In the genomic region with DNA sequence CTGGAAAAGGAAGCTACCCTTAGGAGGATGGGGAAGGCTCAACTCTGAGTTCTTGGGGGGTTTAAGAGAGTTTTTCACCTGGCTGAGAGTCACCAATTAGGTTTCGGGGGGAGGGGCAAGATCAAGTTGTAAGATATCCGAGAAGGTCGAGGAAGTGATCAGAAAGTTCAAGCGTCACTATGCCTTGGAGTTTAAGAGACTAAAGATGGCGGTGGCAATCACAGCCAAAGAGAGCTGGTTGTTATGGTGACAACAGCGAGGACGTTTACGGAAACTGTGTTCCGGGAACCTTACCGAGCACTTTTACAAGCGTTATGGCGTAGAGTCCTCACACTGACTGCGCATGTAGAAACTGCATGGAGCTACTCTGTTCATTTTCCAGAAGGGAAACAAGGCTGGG, we compare ENCODE assay signal across 8 mouse cellular contexts. TPM values are rescaled to one million over a fixed set of nuclear protein-coding genes. Genes with fewer than 3 reads are reported as not detected.
DNase-seq lines count a peak whose midpoint lies in the region; ATAC-seq and TF ChIP-seq lines count a peak whose summit lies in the region.

No protein-coding gene starts in this region.

- H3K27me3 ChIP-seq in lung, embryonic 14.5 days (ENCODE audit: insufficient read depth, low read length), result no peaks in the 10 kb centered on the region
- H3K27me3 ChIP-seq in embryonic facial prominence, embryonic 12.5 days, result no peaks in the 10 kb centered on the region
- no peaks in the 10 kb centered on the region for H3K27me3 ChIP-seq in hindbrain, embryonic 14.5 days (ENCODE audit: control insufficient read depth, insufficient read depth, low read length)
- no peaks in the 10 kb centered on the region for H3K27me3 ChIP-seq in neural tube, embryonic 12.5 days (replicated peaks)

- H3K4me2 ChIP-seq in lung, embryonic 14.5 days, result peak overlapping the region; percentile 48
- H3K4me2 ChIP-seq in embryonic facial prominence, embryonic 12.5 days (replicated peaks), result peak overlapping the region; percentile 41
- H3K4me2 ChIP-seq in hindbrain, embryonic 14.5 days (replicated peaks), result peak overlapping the region; percentile 50
- H3K4me2 ChIP-seq in neural tube, embryonic 12.5 days (replicated peaks), result peak overlapping the region; percentile 56

- intact Hi-C loops in left cerebral cortex, postnatal 4 days (cut with DNase I), result no loop called here

- H3K27ac ChIP-seq in lung, embryonic 14.5 days (ENCODE audit: low read depth), result peak overlapping the region; percentile 13; the same call in 1 of the 2 replicates
- H3K27ac ChIP-seq in embryonic facial prominence, embryonic 12.5 days, result peak overlapping the region; percentile 77
- H3K27ac ChIP-seq in hindbrain, embryonic 14.5 days, result peak overlapping the region; percentile 94
- H3K27ac ChIP-seq in neural tube, embryonic 12.5 days, result peak overlapping the region; percentile 77

- peak; percentile 45; the same call in 1 of the 2 replicates for ATAC-seq in lung, embryonic 14.5 days (ENCODE audit: insufficient read depth)
- no peak for ATAC-seq in embryonic facial prominence, embryonic 12.5 days (ENCODE audit: insufficient number of reproducible peaks, insufficient read depth, low FRiP score, low TSS enrichment)
- ATAC-seq in hindbrain, embryonic 14.5 days (ENCODE audit: low FRiP score), result peak; percentile 9; the same call in 1 of the 2 replicates
- ATAC-seq in neural tube, embryonic 12.5 days (ENCODE audit: low FRiP score, low read depth), result peak; percentile 22; the same call in 1 of the 2 replicates

- H3K4me1 ChIP-seq in lung, embryonic 14.5 days (ENCODE audit: insufficient read depth), result 0 out of 2 replicates have a peak, but pooled peaks cover 2% of the 10 kb centered on the region
- peaks cover 32% of the 10 kb centered on the region for H3K4me1 ChIP-seq in embryonic facial prominence, embryonic 12.5 days
- peaks cover 32% of the 10 kb centered on the region for H3K4me1 ChIP-seq in hindbrain, embryonic 14.5 days (replicated peaks; ENCODE audit: control insufficient read depth, insufficient read depth, low read length)
- peaks cover 24% of the 10 kb centered on the region for H3K4me1 ChIP-seq in neural tube, embryonic 12.5 days

- no peak for TF ChIP-seq CTCF in lung, embryonic 14.5 days (IDR thresholded peaks at IDR 0.05; ENCODE audit: low read depth)

- WGBS in lung, embryonic 14.5 days, result 10% methylated on average over 13 of the region's 13 CpGs
- WGBS in embryonic facial prominence, embryonic 12.5 days, result 12% methylated on average over 13 of the region's 13 CpGs
- 13% methylated on average over 13 of the region's 13 CpGs for WGBS in hindbrain, embryonic 14.5 days
- 17% methylated on average over 13 of the region's 13 CpGs for WGBS in neural tube, embryonic 12.5 days

- no peaks in the 10 kb centered on the region for H3K9me3 ChIP-seq in lung, embryonic 14.5 days (ENCODE audit: low read depth, low read length)
- H3K9me3 ChIP-seq in embryonic facial prominence, embryonic 12.5 days, result no peaks in the 10 kb centered on the region
- no peaks in the 10 kb centered on the region for H3K9me3 ChIP-seq in hindbrain, embryonic 14.5 days (ENCODE audit: control insufficient read depth, low read length)
- H3K9me3 ChIP-seq in neural tube, embryonic 12.5 days, result no peaks in the 10 kb centered on the region

- DNase-seq in lung, embryonic 14.5 days, result peak; percentile 69
- no peak for DNase-seq in lung, postnatal 4 days
- DNase-seq in hindbrain, embryonic 14.5 days (ENCODE audit: low spot score), result peak; percentile 70
- peak; percentile 11 for DNase-seq in left cerebral cortex, postnatal 4 days
- DNase-seq in c-Kit-positive CD71-positive TER-119-positive erythroid progenitor cells, embryonic 14.5 days (ENCODE audit: low spot score), result no peak
- DNase-seq in spleen, postnatal 4 days (ENCODE audit: low spot score in 2 of 2), result no peak

- H3K9ac ChIP-seq in lung, embryonic 14.5 days, result no peak overlapping the region
- no peak overlapping the region for H3K9ac ChIP-seq in embryonic facial prominence, embryonic 12.5 days
- H3K9ac ChIP-seq in hindbrain, embryonic 14.5 days, result peak overlapping the region; percentile 4
- 0 out of 2 replicates have a peak overlapping the region, but pooled peaks have one; percentile 13 for H3K9ac ChIP-seq in neural tube, embryonic 12.5 days

- no peaks in the 10 kb centered on the region for H3K36me3 ChIP-seq in lung, embryonic 14.5 days (ENCODE audit: insufficient read depth)
- H3K36me3 ChIP-seq in embryonic facial prominence, embryonic 12.5 days, result no peaks in the 10 kb centered on the region
- H3K36me3 ChIP-seq in hindbrain, embryonic 14.5 days (replicated peaks; ENCODE audit: control insufficient read depth, insufficient read depth), result no peaks in the 10 kb centered on the region
- no peaks in the 10 kb centered on the region for H3K36me3 ChIP-seq in neural tube, embryonic 12.5 days

- no peak overlapping the region for H3K4me3 ChIP-seq in lung, embryonic 14.5 days (ENCODE audit: low read depth, low read length)
- peak overlapping the region; percentile 13; the same call in 1 of the 2 replicates for H3K4me3 ChIP-seq in embryonic facial prominence, embryonic 12.5 days
- peak overlapping the region; percentile 14; the same call in 1 of the 2 replicates for H3K4me3 ChIP-seq in hindbrain, embryonic 14.5 days (replicated peaks; ENCODE audit: low read length)
- H3K4me3 ChIP-seq in neural tube, embryonic 12.5 days, result no peak overlapping the region

RNA-seq across cellular contexts. Expression of a gene that starts 39.0 kb away (rescaled TPM):
- 47.6 and 48.3 TPM in 2 replicates for polyA plus RNA-seq in lung, embryonic 14.5 days (2014; fragmentation: Nextera tagmentation; extraction: Ambion mirVana)
- polyA plus RNA-seq in embryonic facial prominence, embryonic 12.5 days (2016; fragmentation: Nextera tagmentation; extraction: Ambion mirVana), result 66.1 and 70.9 TPM in 2 replicates
- 37.3 and 52.0 TPM in 2 replicates for polyA plus RNA-seq in hindbrain, embryonic 14.5 days (2014; fragmentation: Nextera tagmentation; extraction: Ambion mirVana)
- total RNA-seq in left cerebral cortex, postnatal 4 days (2021), result 10 to 100 TPM; 74.2 to 80.5 TPM
- 75.3 and 79.0 TPM in 2 replicates for polyA plus RNA-seq in neural tube, embryonic 12.5 days (2016; fragmentation: Nextera tagmentation; extraction: Ambion mirVana)

Comparison
In these comparisons a context has a peak if more than half of its experiments do, and no peak if none do; other contexts are left out.
1. DNase-seq: peak in lung, embryonic 14.5 days (single experiment), hindbrain, embryonic 14.5 days (single experiment) and left cerebral cortex, postnatal 4 days (single experiment); none in lung, postnatal 4 days (0 of 2), c-Kit-positive CD71-positive TER-119-positive erythroid progenitor cells, embryonic 14.5 days (single experiment) and spleen, postnatal 4 days (0 of 2).
2. H3K27ac ChIP-seq: peak in every context shown above with its lines; median percentile 94 in hindbrain, embryonic 14.5 days; 77 in embryonic facial prominence, embryonic 12.5 days; 77 in neural tube, embryonic 12.5 days; 13 in lung, embryonic 14.5 days.
3. H3K4me3 ChIP-seq: peak in embryonic facial prominence, embryonic 12.5 days (single experiment) and hindbrain, embryonic 14.5 days (single experiment); none in lung, embryonic 14.5 days (single experiment) and neural tube, embryonic 12.5 days (single experiment).
4. H3K9ac ChIP-seq: peak in hindbrain, embryonic 14.5 days (single experiment) and neural tube, embryonic 12.5 days (single experiment); none in lung, embryonic 14.5 days (single experiment) and embryonic facial prominence, embryonic 12.5 days (single experiment).
5. Peak in every context shown above with its lines, with median percentiles within 50 percentile points of each other: H3K4me2 ChIP-seq.